Mouse (Mus musculus) adrenal gland, adult (tissue): ENCODE data around the gene Prl2a1.
"Not testable (repeated sequence)": the region's sequence is repeated elsewhere in the genome, so short reads cannot be mapped to it uniquely, and the experiment has no call there.

Experiments
- DNase-seq, 2 experiments: peaks; one replicate each; pipeline ENCODE4 v3.0.0; 2022 to 2023; ENCODE audit warnings: low spot score in 1 of 2; ENCODE audit not compliant: inconsistent age in 2 of 2

Gene Prl2a1

DNA sequence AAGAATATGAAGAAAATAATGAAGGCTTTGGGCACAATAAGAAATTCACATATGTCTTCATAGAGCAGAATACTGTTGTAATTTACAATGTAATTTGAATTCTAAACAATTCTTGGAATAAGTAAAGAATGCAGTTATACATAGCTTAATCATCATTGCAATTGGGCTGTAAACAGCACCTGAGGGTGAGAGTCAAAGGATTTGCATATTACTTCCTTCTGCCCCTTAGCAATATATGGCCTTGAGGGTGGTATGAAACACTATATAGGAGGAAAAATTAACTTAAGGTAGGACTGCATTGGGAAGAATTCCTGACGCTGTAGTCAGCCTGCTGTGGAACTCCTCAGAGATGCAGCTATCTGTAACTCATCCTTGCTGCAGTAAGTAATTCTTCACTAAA is at the start of gene Prl2a1:
TSS of gene Prl2a1 (plus strand) at position 301 of the 400 bp plus-strand sequence.
- no peak for DNase-seq

DNA sequence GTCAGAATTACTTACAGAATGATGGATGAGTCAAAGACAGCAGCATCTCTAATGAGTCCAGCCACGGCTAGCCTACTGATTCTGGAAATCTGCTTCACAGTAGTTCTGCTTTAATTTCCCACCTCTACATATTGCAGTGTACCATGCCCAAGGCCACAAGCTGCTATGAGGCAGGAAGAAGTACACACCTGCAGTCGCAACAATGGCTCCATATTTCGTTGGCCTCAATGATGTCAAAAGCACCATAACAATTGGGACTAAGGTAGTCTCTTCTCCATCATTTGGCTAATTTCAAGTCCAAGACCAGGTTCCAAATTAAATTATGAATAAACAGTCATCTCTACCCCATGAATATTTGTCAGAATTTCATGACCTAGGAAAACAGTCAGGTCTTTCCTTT is 20.8 kb upstream of the Prl2a1 start, which contains the start of gene Prl7c1:
TSS of gene Prl7c1 (minus strand) at position 101 of the 400 bp plus-strand sequence.
- not testable (repeated sequence) for DNase-seq

DNA sequence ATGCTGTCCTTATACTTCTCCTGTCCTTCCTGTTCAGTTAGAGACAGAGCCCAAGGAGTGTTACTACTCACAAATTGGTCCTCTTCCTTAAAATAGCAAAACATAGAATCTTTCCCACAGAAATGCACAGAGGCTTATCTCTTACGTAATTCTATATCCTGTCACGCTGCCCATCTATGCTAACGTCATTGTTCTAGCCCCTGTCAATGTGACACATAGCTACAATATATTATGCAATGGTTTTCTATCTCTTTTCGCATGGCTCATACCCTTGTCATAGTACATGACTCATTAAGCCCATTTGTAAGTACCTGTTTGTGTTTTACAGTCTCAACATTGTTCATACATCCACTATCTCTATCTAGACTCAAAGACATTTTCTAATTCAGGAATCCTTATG is 2.2 kb upstream of the Prl2a1 start:
- no peak for DNase-seq

DNA sequence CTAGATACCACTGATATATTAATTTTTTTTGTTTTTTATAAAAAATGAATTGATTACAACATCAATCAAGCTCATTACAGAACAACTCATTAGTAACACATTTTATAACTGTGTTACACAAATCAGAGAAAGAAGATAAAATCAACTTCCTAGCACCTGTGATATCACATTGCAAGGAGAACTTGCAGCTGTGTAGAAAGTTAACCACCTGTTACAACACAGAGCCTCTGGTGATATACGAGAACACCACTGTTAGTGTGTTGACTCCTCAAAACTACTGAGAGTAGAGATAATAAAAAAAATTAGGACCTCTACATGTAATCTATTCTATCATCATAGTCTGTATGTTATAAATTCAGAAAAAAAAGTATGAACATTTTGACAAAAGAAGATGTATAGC is 1.3 kb downstream of the Prl2a1 start:
- no peak for DNase-seq

DNA sequence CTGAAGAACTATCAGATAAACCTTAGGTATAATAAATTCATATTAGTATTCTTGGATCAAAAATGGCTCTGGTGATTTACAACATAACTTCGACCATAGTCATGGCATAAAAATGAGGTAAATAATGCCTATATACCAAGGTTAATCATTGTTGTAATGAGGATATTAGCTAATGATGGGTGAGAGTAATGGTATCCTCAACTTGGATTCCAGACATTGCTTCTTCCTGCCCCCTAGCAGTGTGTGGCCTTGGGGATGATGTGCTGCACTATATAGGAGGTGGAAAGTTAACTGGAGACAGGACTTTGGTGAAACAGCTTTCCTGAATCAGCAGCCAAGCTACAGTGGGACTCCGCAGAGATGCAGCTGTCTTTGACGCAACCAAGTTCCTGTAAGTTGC is 47.6 kb downstream of the Prl2a1 start, which contains the start of gene Prl2c1:
TSS of gene Prl2c1 (plus strand) at position 301 of the 400 bp plus-strand sequence.
- no peak for DNase-seq
